Mouse (Mus musculus) gastrocnemius, postnatal 14 days (tissue): Measurements from ENCODE around the gene Col4a1. TPM values are rescaled to one million over a fixed set of nuclear protein-coding genes. Genes with fewer than 3 reads are reported as not detected.

Source experiments
- DNase-seq: peaks from one replicate; pipeline ENCODE4 v3.0.0; 2021; ENCODE audit warnings: mixed read lengths
- intact Hi-C: fragments of 180-260 bp; cut with DNase I; formaldehyde crosslinking; loops from one replicate; pipeline ENCODE4 v1.15.1; 2025; ENCODE audit warnings: low total_unique reads
- total RNA-seq, 2 experiments: library from RNA; stranded (reverse); gene quantifications; 2 replicates each; pipeline ENCODE4 v1.2.3; 2021

The Col4a1 gene
- total RNA-seq, 2 experiments from 2014 or later = 636 to 736 TPM

GRCm38 (mm10) chr8:11167955-11168354 is 144.7 kb downstream of the Col4a1 start:
- DNase-seq = no peak
- intact Hi-C loops = no loop called here

- intact Hi-C loops = no loop called here
- no peak for DNase-seq
Observed at GRCm38 (mm10) chr8:11165592-11165991, 147.0 kb downstream of the Col4a1 start.

- intact Hi-C loops = no loop called here
- DNase-seq = no peak
Observed at GRCm38 (mm10) chr8:11156319-11156692, 156.3 kb downstream of the Col4a1 start.

- no peak for DNase-seq
- intact Hi-C loops = no loop called here
Observed at GRCm38 (mm10) chr8:11155579-11156318, 156.9 kb downstream of the Col4a1 start.

- intact Hi-C loops = no loop called here
Observed at GRCm38 (mm10) chr8:11150268-11150667, 162.4 kb downstream of the Col4a1 start.

GRCm38 (mm10) chr8:11149201-11149810 is 163.3 kb downstream of the Col4a1 start:
- DNase-seq = no peak
- intact Hi-C loops = loop anchor here (5.0 kb wide), 1 partner anchor 47 kb away; no protein-coding TSS in a partner anchor

More at GRCm38 (mm10) chr8:11150268-11150667, 162.4 kb downstream of the Col4a1 start:
- DNase-seq = no peak

GRCm38 (mm10) chr8:11148797-11149196 is 163.8 kb downstream of the Col4a1 start:
- intact Hi-C loops = loop anchor here (5.0 kb wide), 1 partner anchor 46 kb away; no protein-coding TSS in a partner anchor

More at GRCm38 (mm10) chr8:11148797-11149196, 163.8 kb downstream of the Col4a1 start:
- no peak for DNase-seq

Other genes with a start within 250 kb of the Col4a1 start
- 100 to 1,000 TPM; 297 to 319 TPM for gene Col4a2, start within 50 bp of the Col4a1 start, total RNA-seq
- under 1 TPM; 0.53 to 0.69 TPM for gene Rab20, start 165.9 kb upstream of the Col4a1 start, total RNA-seq
- gene Naxd, start 184.7 kb upstream of the Col4a1 start, total RNA-seq = 10 to 100 TPM; 23.4 to 27.3 TPM
- 10 to 100 TPM; 12.8 to 13.8 TPM for gene Cars2, start 238.0 kb upstream of the Col4a1 start, total RNA-seq
- 10 to 100 TPM; 21.0 to 21.2 TPM for gene Ing1, start 242.7 kb upstream of the Col4a1 start, total RNA-seq